In genomic region chr11:98964201-98964615, GRCm38 (mm10) we compare ENCODE assay signal across 8 mouse cellular contexts. TPM values are rescaled to one million over a fixed set of nuclear protein-coding genes. Genes with fewer than 3 reads are reported as not detected.
DNase-seq lines count a peak whose midpoint lies in the region; ATAC-seq and TF ChIP-seq lines count a peak whose summit lies in the region.

No protein-coding gene starts in this region.

- H3K36me3 ChIP-seq in testis, adult 2 months (ENCODE audit: control insufficient read depth, insufficient read depth, low read length), result no peaks in the 10 kb centered on the region
- H3K36me3 ChIP-seq in limb, embryonic 15.5 days, result peaks cover 20% of the 10 kb centered on the region
- peaks cover 9% of the 10 kb centered on the region; the same call in 1 of the 2 replicates for H3K36me3 ChIP-seq in stomach, embryonic 16.5 days (ENCODE audit: control insufficient read depth, insufficient read depth, low read length)

- H3K27ac ChIP-seq in testis, adult 2 months (ENCODE audit: control insufficient read depth, insufficient read depth, low read depth, low read length), result peak overlapping the region; percentile 15
- peak overlapping the region; percentile 88 for H3K27ac ChIP-seq in limb, embryonic 15.5 days
- H3K27ac ChIP-seq in stomach, embryonic 16.5 days (ENCODE audit: low read length), result peak overlapping the region; percentile 98

- peaks cover 57% of the 10 kb centered on the region for H3K4me1 ChIP-seq in testis, adult 2 months (ENCODE audit: control insufficient read depth, insufficient read depth, low read length)
- peaks cover 100% of the 10 kb centered on the region for H3K4me1 ChIP-seq in limb, embryonic 15.5 days
- H3K4me1 ChIP-seq in stomach, embryonic 16.5 days (ENCODE audit: control insufficient read depth, insufficient read depth, low read length), result peaks cover 87% of the 10 kb centered on the region

- no peak overlapping the region for H3K9ac ChIP-seq in limb, embryonic 15.5 days
- peak overlapping the region; percentile 88 for H3K9ac ChIP-seq in stomach, embryonic 16.5 days (ENCODE audit: low read length)

- no peak for TF ChIP-seq CTCF in testis, adult 2 months (IDR thresholded peaks at IDR 0.05; ENCODE audit: control insufficient read depth, insufficient read depth, insufficient replicate concordance, low read depth, low read length)

- no peak overlapping the region; the same call in 1 of the 2 replicates for H3K4me3 ChIP-seq in testis, adult 2 months (ENCODE audit: control insufficient read depth, low read depth, low read length)
- peak overlapping the region; percentile 69 for H3K4me3 ChIP-seq in limb, embryonic 15.5 days
- H3K4me3 ChIP-seq in stomach, embryonic 16.5 days (replicated peaks; ENCODE audit: low read length), result peak overlapping the region; percentile 79

- H3K27me3 ChIP-seq in testis, adult 2 months (ENCODE audit: control insufficient read depth, insufficient read depth, low read length), result no peaks in the 10 kb centered on the region
- no peaks in the 10 kb centered on the region for H3K27me3 ChIP-seq in limb, embryonic 15.5 days
- no peaks in the 10 kb centered on the region for H3K27me3 ChIP-seq in stomach, embryonic 16.5 days (ENCODE audit: control insufficient read depth, insufficient read depth, low read length)

- no peaks in the 10 kb centered on the region for H3K9me3 ChIP-seq in limb, embryonic 15.5 days
- H3K9me3 ChIP-seq in stomach, embryonic 16.5 days (replicated peaks; ENCODE audit: control insufficient read depth, low read length), result no peaks in the 10 kb centered on the region

- H3K4me2 ChIP-seq in limb, embryonic 15.5 days, result peak overlapping the region; percentile 95
- peak overlapping the region; percentile 100 for H3K4me2 ChIP-seq in stomach, embryonic 16.5 days (ENCODE audit: low read depth, low read length)

- TF ChIP-seq POLR2A in testis, adult 2 months (IDR thresholded peaks at IDR 0.05; ENCODE audit: control insufficient read depth, low read depth, low read length), result no peak

- ATAC-seq in limb, embryonic 15.5 days (ENCODE audit: insufficient number of reproducible peaks, low FRiP score, low TSS enrichment, low read depth), result no peak
- no peak for ATAC-seq in stomach, embryonic 16.5 days (ENCODE audit: insufficient read depth, low FRiP score)

- DNase-seq in adrenal gland, postnatal 10 days, result peak; percentile 25
- DNase-seq in adrenal gland, adult 8-10 months, result no peak
- no peak for DNase-seq in testis, postnatal 10 days (ENCODE audit: low spot score)
- no peak for DNase-seq in frontal cortex, adult 2 months (ENCODE audit: extremely low spot score in 1 of 2, low spot score in 1 of 2)
- no peak for DNase-seq in right cerebral cortex, adult 18-20 months

- WGBS in limb, embryonic 15.5 days, result 16% methylated on average over 6 of the region's 6 CpGs
- 6% methylated on average over 6 of the region's 6 CpGs for WGBS in stomach, embryonic 16.5 days

RNA-seq across cellular contexts. Expression of gene Gjd3, which starts 18.6 kb away (rescaled TPM):
- under 1 TPM; 0.45 to 0.73 TPM for total RNA-seq in adrenal gland, postnatal 10 days (2021)
- not detected for total RNA-seq in adrenal gland, adult 8-10 months (2022)
- 13.6 and 23.8 TPM in 2 replicates for polyA plus RNA-seq in testis, adult 2 months (2012; rRNA removed)
- 0.49 and 0.86 TPM in 2 replicates for polyA plus RNA-seq in limb, embryonic 15.5 days (2015; fragmentation: Nextera tagmentation; extraction: Ambion mirVana)
- polyA plus RNA-seq in stomach, embryonic 16.5 days (2015; fragmentation: Nextera tagmentation; extraction: Ambion mirVana), result 0.44 TPM in 1 of 2 replicates, not detected in the other
- polyA plus RNA-seq in frontal cortex, adult 2 months (2012; rRNA removed), result 2.9 and 3.3 TPM in 2 replicates

RNA-seq across cellular contexts. Expression of gene Rara, which starts 36.6 kb away (rescaled TPM):
- total RNA-seq in adrenal gland, postnatal 10 days (2021), result 10 to 100 TPM; 26.2 to 34.7 TPM
- 10 to 100 TPM; 21.3 to 36.8 (median 30.8) TPM for total RNA-seq in adrenal gland, adult 8-10 months (2022)
- 18.7 and 20.1 TPM in 2 replicates for polyA plus RNA-seq in testis, adult 2 months (2012; rRNA removed)
- 43.9 and 51.7 TPM in 2 replicates for polyA plus RNA-seq in limb, embryonic 15.5 days (2015; fragmentation: Nextera tagmentation; extraction: Ambion mirVana)
- polyA plus RNA-seq in stomach, embryonic 16.5 days (2015; fragmentation: Nextera tagmentation; extraction: Ambion mirVana), result 28.8 and 30.1 TPM in 2 replicates
- 6.4 and 7.9 TPM in 2 replicates for polyA plus RNA-seq in frontal cortex, adult 2 months (2012; rRNA removed)

RNA-seq across cellular contexts. Expression of gene Cdc6, which starts 56.6 kb away (rescaled TPM):
- 1 to 10 TPM; 3.8 to 6.5 TPM for total RNA-seq in adrenal gland, postnatal 10 days (2021)
- under 1 TPM; 0.20 to 0.95 (median 0.72) TPM for total RNA-seq in adrenal gland, adult 8-10 months (2022)
- 2.5 and 2.9 TPM in 2 replicates for polyA plus RNA-seq in testis, adult 2 months (2012; rRNA removed)
- 23.2 and 24.1 TPM in 2 replicates for polyA plus RNA-seq in limb, embryonic 15.5 days (2015; fragmentation: Nextera tagmentation; extraction: Ambion mirVana)
- polyA plus RNA-seq in stomach, embryonic 16.5 days (2015; fragmentation: Nextera tagmentation; extraction: Ambion mirVana), result 26.9 and 28.1 TPM in 2 replicates
- 0.62 and 0.67 TPM in 2 replicates for polyA plus RNA-seq in frontal cortex, adult 2 months (2012; rRNA removed)

RNA-seq across cellular contexts. Expression of gene Top2a, which starts 59.8 kb away (rescaled TPM):
- 10 to 100 TPM; 54.0 to 73.1 TPM for total RNA-seq in adrenal gland, postnatal 10 days (2021)
- total RNA-seq in adrenal gland, adult 8-10 months (2022), result 1 to 10 TPM; 3.1 to 8.3 (median 6.1) TPM
- polyA plus RNA-seq in testis, adult 2 months (2012; rRNA removed), result 19.4 and 20.4 TPM in 2 replicates
- polyA plus RNA-seq in limb, embryonic 15.5 days (2015; fragmentation: Nextera tagmentation; extraction: Ambion mirVana), result 162 and 178 TPM in 2 replicates
- 186 and 188 TPM in 2 replicates for polyA plus RNA-seq in stomach, embryonic 16.5 days (2015; fragmentation: Nextera tagmentation; extraction: Ambion mirVana)
- polyA plus RNA-seq in frontal cortex, adult 2 months (2012; rRNA removed), result 2.1 and 3.1 TPM in 2 replicates

Comparison
In these comparisons a context has a peak if more than half of its experiments do, and no peak if none do; other contexts are left out.
1. H3K27ac ChIP-seq: peak in every context shown above with its lines; median percentile 98 in stomach, embryonic 16.5 days; 88 in limb, embryonic 15.5 days; 15 in testis, adult 2 months.